Mouse (Mus musculus): ENCODE results near the gene Ppp1r1b.

Gene Ppp1r1b

GRCm38 (mm10) chr11:98348083-98348961 is at the start of gene Ppp1r1b:
TSS of gene Ppp1r1b (plus strand) at chr11:98348404.
- peak; percentile 74 for DNase-seq

DNA sequence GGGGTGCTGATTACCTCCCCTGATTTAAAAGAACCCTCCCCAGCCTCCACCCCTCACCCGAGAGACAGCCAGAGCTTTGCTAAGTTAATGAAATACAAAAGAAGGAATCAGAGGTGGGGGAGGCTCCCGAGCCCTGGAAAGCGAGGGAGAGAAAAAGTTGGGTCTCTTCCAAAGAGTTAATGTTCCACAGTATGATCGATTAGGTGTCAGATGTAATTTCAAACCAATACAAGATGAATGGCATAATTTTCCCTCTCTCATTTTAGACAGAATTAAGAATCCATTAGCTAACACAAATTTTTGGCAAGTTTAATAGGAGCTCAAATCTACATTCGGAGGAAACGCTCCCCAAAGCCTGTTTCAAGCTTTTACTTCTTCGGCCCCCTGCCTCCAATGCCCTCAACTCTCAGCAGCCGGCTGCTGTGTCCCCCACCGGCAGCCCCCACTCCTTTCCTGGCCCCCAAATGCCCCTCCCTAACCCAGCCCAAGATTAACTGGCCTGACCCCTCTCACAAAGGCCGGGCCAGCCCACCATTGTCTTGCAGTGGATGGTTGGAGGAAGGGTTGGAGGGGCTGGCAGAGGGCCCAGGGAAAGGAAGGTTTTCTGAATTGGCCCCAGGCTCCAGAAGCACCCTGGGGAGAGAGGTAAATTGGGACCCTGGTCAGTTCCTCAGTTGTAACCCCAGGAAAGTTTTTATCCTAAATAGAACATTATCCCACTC is 49.6 kb upstream of the Ppp1r1b start:
- peak; percentile 54 for DNase-seq

GRCm38 (mm10) chr11:98313790-98314323 is 34.3 kb upstream of the Ppp1r1b start:
- DNase-seq, result peak; percentile 66

DNA sequence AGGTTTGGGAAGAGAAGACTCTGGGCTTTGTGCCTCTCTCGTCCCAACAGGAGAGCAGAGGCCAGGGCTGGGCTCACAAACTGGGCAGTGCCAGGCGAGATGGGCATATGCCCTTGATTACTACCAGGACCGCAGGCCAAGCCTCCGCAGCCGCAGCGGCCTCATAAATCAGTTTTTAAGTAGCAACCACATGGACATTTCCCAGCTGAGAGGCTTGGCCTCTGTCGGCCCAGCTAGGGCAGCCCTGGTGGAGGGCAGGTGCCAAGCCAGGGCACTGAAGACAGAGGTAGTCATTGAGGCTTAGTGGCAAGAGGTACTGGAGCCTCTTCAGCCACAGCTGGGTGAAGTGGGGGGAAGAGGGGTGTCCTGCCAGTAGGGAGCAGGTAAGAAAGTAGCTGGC is 30.7 kb upstream of the Ppp1r1b start:
- DNase-seq, result no peak

DNA sequence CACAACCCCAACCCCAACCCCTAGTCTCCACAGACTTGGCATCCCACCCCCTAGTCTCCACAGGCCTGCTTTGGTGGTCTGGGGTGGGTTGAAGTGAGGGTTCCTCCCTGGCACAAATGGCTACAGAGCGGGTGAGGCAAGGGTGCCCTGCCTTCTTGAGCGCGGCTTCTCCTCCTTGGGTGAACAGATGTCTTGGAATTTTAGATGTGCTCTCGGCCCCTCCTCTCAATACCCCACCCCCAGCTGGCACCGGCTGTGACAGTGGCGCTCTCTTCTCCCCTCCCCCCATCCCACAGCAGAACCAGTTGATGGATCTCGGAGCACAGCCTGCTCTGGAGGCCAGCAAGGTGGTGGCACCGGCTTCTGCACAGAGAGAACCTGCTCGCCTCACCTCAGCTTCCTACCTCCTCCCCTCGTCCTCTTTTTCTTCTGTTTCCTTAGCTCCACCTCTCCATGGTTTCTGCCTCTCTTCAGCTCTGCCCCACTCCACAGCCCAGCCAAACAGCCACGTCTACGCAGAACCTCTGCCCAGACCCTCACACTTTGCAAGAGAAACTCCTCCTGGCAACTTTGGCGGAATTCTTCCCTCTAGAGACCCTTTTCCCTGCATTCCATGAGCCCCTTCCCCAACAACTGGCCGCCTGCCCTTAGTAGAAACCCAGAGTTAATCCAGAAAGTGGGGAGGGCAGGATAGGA is 29.6 kb upstream of the Ppp1r1b start:
- DNase-seq, result no peak

DNA sequence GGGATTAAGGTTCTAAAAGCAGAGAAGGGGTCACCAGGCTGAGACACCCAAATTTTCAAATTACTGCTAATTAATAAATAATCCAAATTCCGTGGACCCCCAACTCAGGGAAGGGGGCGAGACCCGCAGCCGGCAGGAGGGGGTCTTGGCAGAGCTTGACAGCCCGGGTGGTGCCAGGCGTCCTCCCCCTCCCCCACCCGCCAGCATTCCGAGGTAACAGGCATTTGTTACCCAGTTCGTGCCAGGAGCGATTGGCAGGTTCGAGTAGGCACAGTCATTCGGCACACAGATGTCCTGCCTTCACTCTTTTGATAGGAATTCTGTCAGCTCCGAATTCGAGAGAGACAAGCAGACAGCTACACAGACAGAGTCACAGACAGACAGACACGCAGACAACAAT is 29.1 kb upstream of the Ppp1r1b start:
- DNase-seq, result no peak

DNA sequence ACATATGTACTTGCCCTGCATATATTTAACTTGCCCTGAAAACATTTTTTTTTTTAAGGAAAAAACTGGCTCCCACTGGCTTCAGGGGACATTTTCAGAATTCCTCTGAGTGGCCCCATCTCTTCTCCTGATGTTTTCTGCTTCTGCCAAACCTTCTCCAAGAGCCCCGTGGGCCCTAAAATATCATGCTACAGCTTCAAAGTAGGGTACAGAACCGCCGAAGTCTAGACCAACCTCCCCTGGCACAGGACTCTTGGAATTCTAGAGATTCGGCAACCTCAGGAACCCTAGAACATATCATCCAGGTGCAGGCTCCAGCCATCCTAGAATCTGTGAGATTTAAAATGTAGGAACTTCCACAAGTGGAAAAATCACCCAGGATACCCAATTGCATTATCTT is 28.7 kb upstream of the Ppp1r1b start:
- DNase-seq, result no peak

GRCm38 (mm10) chr11:98319944-98320343 is 28.3 kb upstream of the Ppp1r1b start:
- no peak for DNase-seq

DNA sequence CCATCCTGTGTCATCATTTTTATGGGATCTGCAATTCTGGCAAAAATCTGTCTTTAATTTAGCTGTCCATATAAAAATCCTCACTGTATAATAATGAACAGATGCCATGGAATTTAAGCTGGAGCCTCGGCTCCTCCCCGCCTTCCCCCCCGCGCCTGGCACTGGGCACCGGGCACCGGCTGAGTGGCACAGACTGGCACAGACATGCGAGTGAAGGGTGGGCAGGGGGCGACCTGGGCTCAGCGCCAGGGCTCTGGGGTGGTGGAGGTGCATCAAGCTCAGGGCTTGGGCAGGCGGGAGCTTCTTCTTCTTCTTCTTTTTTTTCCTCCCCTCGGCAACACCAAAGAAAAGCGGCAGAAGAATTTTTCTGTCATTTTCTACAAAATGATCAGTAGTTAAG is 27.8 kb upstream of the Ppp1r1b start:
- DNase-seq, result no peak

- DNase-seq, result no peak
Measured at GRCm38 (mm10) chr11:98320806-98321676, 27.2 kb upstream of the Ppp1r1b start.

DNA sequence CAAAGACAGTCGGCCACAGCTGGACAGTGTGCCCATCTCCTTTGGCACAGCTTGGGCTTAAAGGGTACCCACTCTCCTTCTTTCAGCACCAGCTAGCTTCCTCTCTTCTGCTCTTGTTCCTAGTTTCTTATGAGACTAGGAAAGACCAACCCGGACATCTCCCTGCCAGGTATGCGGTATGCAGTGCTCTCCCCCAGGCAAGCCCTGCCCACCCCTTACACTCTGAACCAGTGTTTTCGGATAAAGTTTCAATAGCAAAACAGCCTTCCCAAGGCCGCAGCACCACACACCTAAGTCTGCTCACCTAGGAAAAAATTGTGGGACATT is 26.6 kb upstream of the Ppp1r1b start:
- DNase-seq, result no peak

DNA sequence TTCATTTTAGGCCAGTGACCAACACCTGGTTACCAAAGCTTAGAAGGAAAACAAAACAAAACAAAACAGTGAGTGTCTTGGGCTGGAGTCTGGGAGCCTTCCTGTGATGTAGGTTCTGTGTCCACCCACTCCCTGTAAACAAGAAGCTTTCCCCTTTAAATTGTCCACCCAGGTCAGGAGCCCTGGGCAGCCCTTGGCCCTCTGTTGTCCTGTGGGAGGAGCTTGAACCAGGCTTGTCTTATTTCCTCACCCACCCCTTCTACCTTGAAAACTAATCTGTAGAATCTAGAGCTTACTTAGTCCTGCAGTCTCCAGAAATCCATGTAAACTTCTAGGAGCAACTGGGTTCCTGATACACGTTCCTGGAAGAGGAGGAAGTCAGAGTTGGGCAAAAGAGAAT is 26.0 kb upstream of the Ppp1r1b start:
- DNase-seq, result no peak

DNA sequence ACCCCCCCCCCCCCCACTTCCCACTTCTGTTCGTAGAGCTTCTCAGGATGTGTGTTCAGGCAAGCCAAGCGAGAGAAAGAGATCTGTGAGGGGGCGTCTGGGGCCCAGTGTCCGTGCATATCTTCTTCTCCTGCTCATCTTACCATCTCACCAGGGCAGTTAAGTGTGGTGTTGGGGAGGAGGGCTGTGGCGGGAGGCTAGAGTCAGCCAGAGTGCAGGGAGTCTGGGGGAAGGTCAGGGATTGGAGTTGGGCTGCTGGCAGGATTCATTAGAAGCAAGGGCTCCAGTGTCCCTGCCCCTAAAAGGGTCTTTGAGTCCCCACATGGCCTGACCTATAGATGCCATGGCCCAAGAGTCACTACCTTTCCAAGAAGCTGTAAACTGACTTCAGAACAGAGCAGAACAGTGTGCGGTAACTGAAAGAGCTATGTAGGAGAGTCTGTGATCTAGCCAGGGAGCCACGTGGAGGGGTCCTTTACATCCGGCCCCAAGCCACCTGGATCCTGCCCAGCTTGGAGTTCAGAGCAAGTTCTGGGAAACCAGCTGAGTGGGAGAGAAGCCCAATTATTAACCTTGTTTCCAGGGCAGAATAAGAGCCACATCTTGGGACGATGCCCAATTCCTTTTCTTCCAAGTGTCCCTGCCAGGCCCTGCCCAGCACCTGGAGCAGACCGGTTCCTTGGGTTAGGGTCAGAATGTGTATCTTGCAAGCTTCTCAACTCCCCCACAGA is 24.9 kb upstream of the Ppp1r1b start:
- no peak for DNase-seq

- DNase-seq, result peak; percentile 56
Measured at GRCm38 (mm10) chr11:98323933-98324332, 24.3 kb upstream of the Ppp1r1b start.

DNA sequence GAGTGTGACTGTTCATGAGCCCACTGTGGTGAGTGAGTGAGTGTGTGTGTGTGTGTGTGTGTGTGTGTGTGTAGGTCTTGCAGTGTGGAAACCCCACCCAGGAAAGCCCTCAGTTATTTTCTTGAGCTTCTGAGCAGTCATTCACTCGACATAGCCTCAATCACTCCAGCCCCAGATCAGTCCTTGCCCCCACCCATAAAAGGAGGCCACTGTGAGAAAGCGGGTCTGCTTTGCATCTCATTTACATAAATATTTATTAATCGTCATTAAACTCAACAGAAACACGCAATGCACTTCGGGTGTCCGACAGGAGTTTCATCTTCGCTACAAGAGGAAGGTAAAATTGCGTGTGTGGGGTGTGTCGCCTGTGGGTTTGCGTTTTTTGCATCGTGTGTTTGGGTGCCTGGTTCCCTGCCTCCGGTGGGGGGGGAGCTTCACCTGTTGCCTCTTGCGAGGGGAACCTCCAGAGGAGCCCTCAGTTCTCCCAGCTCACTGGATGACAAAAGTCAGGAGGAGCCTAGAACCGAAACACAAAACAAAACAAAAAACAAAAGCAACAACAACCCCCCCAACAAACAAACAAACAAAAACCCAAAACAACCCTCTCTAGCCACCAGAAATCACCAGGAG is 22.9 kb upstream of the Ppp1r1b start:
- DNase-seq, result no peak

DNA sequence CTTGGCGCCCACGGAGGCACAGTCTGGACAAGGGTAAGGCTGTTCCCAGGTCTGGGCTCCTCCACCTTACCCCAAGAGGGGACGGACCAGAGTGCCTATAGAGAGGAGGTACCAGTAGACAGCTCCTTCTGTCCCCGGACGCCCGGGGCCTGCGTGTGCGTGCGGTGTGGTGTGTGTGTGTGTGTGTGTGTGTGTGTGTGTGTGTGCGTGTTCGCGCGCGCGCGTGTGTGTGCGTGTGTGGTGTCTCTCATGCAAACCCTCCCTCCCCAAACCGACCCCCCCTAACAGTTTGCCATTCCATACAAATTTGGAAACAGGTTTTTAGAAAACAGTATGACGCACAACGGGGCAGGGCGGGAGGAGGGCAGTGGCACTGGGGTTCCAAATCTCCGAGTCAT is 22.4 kb upstream of the Ppp1r1b start:
- DNase-seq, result no peak

DNA sequence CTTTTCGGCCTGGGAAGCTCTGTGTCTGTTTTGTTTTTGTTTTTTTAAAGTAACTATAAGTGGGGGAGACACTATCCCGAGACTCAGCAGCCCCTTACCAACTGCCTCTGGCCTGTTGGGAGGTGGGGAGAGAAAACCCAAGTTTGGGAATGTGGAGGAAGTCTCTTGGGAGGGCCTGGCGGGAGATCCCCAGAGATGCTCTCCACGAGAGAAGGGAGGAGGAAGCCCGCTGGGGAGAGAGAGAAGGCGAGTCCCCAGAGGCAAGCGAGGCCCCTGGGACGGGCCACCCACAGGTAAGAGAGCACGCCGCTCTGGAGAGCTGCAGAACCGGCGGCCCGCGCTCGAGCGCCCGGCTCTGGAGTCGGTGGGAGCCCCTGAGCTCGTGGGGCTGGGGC is 21.5 kb upstream of the Ppp1r1b start:
- no peak for DNase-seq

GRCm38 (mm10) chr11:98327136-98328030 is 20.8 kb upstream of the Ppp1r1b start:
- no peak for DNase-seq

- no peak for DNase-seq
Measured at GRCm38 (mm10) chr11:98328031-98328370, 20.2 kb upstream of the Ppp1r1b start.

GRCm38 (mm10) chr11:98328371-98329069 is 19.7 kb upstream of the Ppp1r1b start:
- no peak for DNase-seq
